Mouse (Mus musculus): ENCODE measurements around the gene Dip2b. TPM values are rescaled to one million over a fixed set of nuclear protein-coding genes. Genes with fewer than 3 reads are reported as not detected.
A peak's percentile ranks its signal among the peaks of the same experiment; 100 is the strongest.

Dip2b gene
- total RNA-seq, 2 experiments from 2014 or later, result 26.0 to 27.6 TPM

DNA sequence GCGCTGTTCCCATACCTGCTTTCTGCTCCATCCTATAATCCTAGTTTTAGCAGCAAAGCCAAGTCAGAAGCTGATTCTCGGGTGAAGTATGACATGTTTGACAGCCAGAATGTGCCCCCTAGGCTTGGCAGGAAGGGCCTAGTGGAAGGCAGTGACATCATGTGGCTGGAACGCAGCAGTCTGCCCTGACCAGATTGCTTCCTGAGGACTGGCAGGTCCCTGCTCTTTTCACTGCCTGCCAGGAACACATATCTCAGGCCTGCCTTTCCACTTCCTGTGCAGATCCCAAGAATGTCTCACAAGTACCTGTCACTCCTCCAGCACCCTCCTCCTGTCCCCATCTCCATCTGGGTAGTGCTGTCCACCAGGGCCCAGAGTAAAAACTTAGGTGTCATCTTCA, 161.3 kb downstream of the Dip2b start:
- intact Hi-C loops (cut with DNase I), result loop anchor here (5.0 kb wide), 1 partner anchor 162 kb away; the partner anchor contains the start of gene Dip2b
- peak; percentile 51 to 65 for DNase-seq

DNA sequence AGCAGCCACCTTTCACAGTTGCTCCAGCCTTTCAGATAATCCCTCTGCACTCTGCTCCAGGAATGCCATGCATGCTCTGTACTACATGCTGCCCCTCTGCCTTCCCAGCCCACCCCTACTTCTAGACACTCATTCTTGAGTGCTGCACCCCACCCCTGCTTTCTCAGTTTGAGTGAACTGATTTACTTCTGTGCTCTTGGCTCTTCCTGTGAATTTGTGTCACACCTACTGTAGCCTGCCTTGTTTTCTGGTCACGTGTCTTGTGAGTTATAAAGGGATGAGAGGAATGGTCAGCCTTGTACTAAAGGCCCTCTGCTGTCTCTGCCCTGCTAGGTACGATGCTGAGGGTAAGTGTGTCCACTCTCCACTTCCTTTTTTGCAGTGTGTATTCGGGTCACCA, 163.3 kb downstream of the Dip2b start:
- no peak for DNase-seq
- intact Hi-C loops (cut with DNase I), result no loop called here

DNA sequence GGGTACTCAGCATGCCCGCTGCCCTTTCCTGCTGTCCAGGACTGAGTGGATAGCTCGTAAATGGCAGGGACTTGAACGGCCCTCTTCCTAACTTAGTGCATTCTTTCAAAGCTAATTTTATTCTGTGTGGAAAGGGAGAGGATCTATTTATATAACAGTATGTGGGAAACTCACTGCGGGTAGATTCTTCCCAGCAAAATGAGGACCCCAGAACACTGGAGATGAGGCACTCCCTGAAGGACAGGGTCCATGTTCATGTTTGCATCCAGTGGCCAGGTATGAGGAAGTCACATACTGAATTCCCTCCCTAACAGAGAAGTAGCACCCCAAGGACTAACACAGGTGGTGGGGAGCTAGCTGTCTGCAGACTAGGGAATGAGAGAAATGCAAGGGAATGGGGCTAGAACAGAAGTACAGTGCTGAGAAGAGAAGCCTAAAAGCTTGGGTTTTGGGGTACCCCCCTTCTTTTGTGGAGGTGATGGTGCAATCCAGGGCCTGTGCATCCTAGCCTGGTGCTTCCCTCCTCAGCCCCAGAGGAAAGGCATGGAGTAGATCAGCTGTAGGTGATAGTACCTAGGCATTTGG, 164.1 kb downstream of the Dip2b start:
- intact Hi-C loops (cut with DNase I), result no loop called here
- no peak for DNase-seq

DNA sequence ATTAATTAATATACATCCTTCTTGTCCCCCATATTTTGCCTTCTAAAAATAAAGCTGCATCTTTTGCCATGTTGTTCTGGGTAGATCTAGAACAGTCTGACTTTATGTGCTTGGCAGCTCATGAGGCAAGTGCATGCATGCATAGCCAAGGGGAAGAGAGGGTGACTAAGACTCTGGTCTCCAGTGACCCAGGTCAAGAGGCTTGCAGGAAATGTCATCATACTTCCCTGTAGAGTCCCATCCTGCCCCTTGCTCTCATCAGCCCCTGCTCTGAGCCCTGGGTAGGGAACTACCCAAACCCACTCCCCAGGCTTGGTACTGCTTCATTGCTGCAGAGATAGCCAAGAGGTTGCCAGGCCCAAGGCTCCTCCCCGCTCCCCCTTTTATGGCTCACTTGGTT, 166.1 kb downstream of the Dip2b start:
- intact Hi-C loops (cut with DNase I), result no loop called here
- DNase-seq, result no peak

DNA sequence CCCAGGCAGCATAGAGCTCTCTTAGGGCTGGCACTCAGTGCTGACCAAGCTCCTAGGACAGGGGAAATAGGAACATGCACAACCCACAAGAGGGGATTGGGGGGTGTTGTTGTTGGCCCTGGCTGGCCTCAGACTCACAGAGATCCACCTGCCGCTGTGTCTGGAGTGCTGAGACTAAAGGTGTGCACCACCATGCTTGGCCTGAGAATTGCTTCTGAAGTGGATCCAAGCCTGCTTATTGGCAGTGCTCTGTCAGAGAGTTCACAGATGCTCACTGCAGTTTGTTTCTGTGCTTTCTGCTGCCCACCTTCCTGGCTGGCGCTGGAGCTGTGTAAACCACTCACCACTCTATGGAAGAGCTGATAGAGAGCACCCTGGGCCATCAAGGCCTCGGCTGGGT, 171.5 kb downstream of the Dip2b start:
- no peak for DNase-seq
- intact Hi-C loops (cut with DNase I), result no loop called here

DNA sequence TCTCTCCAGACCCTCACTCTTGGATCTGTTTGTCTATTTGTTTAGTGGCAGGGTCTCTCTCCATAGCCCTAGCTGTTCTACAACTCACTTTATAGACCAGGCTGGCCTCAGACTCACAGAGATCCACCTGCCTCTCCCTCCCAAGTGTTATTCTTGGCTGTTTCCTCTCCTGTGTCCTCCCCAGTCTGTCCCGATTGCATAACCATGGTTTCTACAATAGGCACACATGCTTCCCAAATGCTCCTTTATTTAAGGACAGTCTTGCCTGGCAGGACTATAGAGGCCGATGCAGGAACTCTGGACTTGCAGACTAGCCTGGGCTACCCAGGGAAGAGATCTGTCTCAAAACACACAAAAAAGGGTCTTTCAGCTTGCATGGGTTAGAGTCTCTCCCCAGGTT, 174.9 kb downstream of the Dip2b start:
- no peak for DNase-seq
- intact Hi-C loops (cut with DNase I), result no loop called here

DNA sequence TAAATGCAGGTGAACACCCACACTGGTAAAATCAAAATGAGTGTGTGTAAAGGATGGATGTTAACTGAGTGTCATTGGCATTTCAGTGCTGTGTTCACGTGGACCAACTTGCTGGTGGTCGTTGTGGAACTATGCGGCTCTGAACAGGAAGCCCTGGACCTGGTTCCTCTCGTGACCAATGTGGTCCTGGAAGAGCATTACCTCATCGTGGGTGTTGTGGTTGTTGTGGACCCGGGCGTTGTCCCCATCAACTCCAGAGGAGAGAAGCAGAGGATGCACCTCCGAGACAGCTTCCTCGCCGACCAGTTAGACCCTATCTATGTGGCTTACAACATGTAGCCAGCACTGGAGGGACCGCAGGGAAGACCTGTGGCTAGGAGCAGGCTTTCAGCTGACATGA, 176.6 kb downstream of the Dip2b start:
- intact Hi-C loops (cut with DNase I), result no loop called here
- no peak for DNase-seq

DNA sequence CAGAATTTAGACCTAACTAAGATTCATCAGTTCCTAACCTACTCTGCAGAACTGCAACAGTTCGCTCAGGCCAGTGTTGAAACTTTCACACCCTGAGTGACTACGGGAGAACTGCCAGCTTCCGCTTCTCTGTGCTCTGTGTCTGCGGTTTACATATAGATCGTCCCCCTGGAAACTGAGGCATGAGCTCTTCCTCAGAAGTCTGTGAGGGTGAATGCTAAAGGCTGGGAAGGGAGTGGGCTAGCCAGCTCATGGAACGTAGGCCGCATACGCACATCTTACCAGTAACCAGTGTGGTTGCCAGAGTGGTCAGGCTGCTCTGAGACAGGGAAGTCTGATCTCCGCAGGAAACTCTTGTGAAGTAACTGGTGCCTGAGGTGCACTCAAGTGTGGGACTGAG, 177.7 kb downstream of the Dip2b start:
- intact Hi-C loops (cut with DNase I), result no loop called here
- no peak for DNase-seq

DNA sequence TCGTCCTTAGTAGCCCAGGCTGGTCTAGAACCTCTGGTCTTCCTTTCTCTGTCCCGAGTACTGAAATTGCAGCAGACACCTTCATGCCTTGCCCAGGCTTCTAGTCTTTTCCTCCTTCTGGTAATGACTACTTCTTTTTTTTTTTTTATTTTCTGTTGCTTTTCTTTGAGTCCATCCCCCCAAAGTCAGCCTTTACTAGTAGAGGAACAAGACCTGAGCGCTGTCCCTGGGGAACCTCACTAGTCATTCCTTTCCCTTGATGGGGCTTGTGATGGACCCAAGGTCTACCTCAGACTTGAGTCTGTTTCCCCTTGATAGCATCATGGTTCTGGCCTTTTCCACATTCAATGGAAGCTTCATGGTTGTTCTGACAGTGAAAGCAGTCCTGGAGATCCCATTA, 179.6 kb downstream of the Dip2b start:
- DNase-seq, result no peak
- intact Hi-C loops (cut with DNase I), result no loop called here

DNA sequence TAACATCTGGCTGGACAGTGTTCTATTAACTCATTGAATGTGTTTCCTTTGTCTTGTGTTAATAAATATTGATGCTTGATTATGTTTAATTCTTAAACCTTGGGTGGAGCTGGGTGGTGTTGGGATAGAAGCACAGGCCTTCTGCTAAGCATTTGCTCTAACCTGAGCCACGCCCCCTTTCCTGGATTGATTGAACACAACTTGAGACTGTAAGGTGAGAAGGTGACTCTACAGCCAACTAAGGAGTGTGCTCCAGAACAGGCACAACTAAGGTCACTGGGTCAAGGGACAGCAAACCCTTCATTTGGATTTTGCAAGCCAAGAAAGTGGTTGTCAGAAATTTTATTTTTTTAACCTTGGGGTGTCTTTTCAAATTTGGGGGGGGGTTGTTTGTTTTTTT, 180.9 kb downstream of the Dip2b start:
- no peak for DNase-seq
- intact Hi-C loops (cut with DNase I), result no loop called here

DNA sequence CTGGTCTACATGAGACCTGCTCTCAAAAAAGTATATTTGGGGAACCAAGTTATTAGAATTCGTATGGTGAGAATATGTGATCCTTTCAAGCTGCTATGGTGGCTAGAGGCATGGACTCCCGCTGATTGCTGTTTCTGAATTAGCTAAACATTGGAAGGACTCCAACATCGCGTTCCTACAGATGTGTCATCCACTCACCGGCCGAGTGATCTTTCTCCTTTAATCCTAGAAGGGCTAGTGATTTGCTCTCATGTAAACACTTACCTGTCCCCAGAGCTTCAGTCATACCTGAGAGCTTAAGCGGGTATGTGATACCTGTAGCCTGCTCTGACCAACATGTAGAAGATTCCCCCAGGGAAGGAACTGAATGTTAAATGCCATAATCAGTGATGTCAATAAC, 182.5 kb downstream of the Dip2b start:
- DNase-seq, result no peak
- intact Hi-C loops (cut with DNase I), result no loop called here

DNA sequence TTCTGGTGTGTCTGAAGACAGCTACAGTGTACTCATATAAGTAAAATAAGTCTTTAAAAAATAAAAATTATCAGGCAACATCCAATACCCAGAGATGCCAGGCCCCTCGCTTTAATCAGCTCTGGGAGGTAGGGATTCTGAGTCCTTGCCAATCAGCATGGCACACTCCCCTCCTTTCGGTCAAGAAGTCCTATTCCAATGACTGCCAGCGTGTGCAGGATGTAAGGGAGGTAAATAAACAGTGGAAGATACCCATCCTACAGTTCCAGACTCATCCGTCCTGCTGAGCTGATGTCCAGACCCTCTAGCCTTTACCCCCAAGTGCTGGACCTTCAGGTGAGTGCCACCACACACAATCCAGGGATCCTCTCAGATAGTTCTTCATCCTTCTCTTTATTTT, 186.9 kb downstream of the Dip2b start:
- DNase-seq, result no peak
- intact Hi-C loops (cut with DNase I), result no loop called here

DNA sequence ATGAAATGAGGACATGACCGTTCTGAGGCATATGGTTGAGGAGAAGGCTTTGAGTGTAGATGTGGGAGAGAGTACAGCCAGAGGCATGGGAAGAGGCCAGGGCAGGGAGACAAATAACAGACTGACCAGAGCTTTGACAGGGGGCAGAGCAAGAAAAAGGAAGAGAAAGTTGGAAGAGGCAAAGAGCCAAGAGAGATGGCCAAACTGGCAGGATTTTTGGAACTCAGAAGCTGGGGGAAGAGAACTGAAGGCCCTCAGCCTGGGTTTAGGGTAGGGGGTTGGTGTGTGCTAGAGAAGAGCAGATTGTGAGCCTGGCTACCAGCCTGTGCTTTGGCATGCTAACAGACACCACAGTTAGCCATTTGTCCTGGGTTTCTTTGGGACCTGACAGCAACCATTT, 187.4 kb downstream of the Dip2b start:
- intact Hi-C loops (cut with DNase I), result no loop called here
- no peak for DNase-seq

DNA sequence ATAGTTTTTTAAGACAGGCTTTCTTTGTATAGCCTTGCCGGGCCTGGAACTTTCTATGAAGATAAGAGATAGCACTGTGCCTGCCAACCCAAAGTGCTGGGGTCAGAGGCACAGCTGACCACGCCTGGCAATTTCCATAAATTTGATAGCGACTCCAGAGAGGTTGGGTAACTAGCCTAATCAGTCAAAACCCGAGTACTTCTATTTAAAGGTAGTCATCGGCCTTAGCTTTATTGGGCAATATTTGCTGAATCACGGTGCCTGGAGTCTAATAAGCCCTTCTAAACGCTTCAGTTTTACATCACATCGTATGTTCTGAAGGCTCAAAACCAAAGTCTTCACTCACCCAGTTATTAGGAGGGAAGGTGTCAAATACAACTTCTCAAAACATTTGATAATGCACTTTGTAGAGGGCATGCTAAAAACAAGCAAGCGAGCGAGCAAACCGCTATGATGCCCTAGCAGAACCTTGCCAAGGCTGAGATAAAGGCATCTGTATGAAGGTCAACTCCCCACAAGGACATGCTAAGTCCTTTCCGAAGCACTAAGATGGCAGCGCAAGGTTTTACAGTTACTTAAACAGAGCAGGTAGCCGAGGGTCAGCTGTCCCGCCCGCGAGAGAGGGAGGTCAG, 188.7 kb downstream of the Dip2b start:
- DNase-seq, result peak; percentile 31 to 52

DNA sequence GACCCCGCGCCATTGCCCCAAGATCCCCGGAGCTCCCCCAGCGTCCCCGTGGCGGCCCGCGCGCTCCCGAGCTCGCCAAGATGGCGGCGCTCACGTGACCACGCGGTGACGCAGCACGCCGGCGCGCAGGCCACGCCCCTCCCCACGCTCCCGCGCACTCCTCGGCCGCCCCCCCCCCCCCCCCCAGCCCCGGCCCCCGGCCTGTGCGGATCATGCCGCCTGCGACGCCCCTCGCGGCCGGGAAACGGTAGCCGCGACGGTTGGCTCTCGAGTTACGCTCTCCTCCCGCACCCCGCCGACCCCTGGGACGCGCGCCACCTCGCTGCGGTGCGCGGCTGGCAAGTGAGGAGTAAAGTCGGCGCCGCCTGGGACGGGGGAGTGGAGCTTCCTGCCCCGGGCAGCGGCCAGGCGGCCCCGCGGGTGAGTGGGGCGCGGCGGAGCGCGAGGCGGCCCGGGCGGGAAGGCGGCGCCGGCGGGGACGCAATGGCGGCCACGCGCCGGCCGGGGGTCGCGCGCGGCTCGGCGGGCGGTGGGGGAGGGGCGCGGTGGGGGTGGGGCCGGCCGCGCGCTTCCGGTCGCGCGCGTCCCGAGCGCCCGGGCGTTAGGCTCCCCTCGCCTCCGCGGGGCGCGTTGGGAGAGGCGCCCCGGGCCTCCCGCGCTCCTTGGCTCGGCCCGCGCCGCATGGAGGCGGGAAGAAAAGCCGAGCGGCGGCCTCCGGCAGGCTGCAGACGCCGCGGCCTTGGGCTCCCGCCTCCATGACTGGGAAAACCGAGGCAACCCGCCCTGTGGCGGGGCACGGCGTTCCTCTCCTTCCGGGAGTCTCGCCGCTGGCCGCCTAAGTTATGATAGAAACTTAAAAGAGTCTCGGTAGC, 189.4 kb downstream of the Dip2b start, which contains the start of gene Atf1:
Atf1 (plus strand) TSS at position 157 of the 872 bp plus-strand sequence.
- DNase-seq, result peak; percentile 95 to 96
- intact Hi-C loops (cut with DNase I), result no loop called here

More for the DNA sequence above, 188.7 kb downstream of the Dip2b start:
- intact Hi-C loops (cut with DNase I), result no loop called here

DNA sequence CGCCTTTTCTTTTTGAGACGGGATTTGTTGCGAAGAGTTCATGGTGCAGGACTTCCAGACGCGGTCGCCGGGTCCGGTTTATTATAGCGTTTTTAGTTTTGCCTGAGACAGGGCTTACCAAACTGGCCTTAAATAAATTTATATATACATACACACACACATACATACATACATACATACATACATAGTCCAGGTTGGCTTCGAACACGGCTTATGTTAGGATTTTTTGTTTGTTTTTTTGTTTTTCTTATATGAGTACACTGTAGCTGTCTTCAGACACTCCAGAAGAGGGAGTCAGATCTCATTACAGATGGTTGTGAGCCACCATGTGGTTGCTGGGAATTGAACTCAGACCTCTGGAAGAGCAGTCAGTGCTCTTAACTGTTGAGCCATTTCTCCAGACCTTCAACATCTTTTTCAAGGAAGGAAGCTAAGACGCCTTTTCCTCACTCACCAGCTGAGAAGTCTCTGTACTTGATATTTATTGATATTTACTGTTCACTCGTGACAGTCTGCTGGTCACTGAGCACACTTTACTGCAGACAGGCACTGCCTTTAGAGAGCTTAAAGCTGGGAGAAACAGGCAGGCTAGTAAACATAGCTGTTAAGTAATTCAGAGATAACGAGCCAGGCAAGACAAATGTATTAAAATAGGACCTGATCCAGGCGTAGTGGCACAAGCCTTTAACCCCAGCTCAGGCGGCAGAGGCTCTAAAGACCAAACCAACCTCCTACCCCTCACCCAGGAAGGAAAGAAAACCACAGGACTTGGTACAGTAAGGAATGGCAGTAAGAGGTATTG, 190.3 kb downstream of the Dip2b start:
- DNase-seq, result no peak
- intact Hi-C loops (cut with DNase I), result no loop called here

DNA sequence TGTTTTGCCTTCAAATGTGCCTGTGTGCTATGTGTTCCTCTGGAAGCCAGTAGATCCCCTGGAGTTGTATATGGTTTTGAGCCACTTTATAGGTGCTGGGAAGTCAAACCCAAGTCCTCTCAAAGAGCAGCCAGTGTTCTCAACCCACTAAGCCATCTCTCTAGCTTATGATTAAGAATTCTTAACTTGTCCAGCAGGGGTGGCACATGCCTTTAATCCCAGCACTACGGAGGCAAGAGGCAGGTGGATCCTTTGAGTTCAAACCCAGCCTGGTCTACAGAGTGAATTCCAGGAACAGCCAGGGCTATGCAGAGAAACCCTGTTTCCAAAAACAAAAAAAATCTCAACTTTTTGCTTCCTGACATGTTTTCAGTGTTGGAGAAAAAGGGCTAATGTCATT, 192.2 kb downstream of the Dip2b start:
- DNase-seq, result no peak
- intact Hi-C loops (cut with DNase I), result no loop called here

DNA sequence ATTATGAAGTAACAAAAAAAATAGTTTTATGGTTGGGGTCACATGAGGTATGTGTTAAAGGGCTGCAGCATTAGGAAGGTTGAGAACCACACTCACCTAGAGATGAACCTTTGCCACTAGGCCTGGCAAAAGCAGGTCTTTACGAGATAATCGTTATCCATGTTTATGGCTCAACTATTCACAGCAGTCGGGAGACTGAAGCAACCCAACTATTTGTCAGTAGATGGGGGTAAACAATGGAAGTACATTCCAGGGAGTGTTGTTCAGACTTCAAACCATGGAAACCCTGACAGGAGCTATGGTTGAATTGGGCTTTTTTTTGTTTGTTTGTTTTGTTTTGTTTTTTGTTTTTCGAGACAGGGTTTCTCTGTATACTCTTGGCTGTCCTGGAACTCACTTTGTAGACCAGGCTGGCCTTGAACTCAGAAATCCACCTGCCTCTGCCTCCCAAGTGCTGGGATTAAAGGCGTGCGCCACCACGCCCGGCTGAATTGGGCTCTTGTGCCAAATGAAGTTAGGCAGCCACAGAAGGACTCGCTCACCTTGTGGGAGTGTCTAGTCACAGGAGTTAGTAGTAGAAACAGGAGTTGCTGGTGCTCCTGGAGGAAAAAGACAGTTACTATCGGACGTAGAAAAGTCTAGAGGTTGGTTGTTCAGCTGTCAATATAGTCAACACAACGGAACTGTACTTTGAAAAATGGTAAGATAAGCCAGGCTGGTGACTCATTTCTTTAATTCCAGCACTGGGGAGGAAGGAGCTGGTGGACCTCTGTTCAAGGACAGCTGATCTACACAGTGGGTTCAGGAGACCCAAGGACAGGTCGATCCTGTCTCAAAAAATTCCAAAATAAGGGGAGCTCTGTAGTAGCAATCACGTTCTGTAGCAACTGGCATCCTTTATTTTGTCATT, 193.4 kb downstream of the Dip2b start:
- intact Hi-C loops (cut with DNase I), result no loop called here
- no peak for DNase-seq

DNA sequence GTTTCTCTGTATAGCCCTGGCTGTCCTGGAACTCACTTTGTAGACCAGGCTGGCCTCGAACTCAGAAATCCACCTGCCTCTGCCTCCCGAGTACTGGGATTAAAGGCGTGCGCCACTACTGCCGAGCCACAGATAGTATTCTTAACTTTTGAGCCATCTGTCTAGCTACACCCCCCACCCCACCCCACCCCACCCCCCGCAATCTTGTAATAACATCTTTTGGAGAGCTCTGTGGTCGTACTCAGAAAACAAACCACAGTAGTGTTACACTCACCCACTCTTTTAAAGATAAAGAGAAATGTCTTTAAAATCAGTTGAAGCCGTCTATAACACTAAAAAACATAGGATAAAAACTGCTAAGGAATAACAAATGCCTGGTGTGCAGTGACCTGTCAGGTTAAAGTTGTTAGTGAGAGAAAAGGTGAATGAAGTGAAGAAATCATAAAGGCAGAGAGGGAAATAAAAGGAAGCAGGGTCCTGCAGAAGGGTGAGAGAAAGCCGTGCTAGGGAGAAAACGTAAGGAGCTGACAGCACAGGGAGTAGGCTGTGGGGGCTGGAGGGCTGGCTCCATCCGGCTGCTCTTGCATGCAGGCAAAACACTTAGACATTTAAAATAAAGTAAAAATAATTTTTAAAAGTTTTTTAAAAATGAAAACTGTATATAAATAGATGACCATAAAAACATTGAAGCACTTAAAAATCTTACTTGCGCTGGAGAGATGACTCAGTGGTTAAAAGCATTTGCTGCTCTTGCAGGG, 196.9 kb downstream of the Dip2b start:
- no peak for DNase-seq
- intact Hi-C loops (cut with DNase I), result no loop called here
